Mouse (Mus musculus): ENCODE measurements at regions not wholly inside any gene's neighbourhood (a gene's known extent, or its start where the extent isn't known, plus 50 kb on each side); places are given as distances from the start of the nearest gene placed in this dataset.

DNA sequence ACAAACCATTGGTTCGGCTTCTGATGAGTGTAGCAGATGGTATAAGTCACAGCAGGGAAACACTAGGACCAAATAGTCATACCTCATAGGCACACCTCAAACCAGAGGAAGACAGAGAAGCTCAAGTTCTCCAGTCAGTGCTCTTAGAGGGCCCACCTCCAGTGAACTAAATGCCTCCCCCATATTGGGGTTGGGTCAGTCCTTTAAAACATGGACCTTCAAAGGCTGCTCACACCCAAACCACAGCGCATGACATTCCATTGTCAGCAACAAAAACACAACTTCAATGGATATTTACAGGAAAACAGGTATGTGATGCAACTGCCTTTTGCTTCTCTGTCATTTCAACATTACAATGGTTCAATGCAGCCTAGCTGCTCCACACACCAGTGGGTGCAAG is 65.1 kb upstream of the Ttc29 start:
- DNase-seq (ENCODE audit: low spot score) = no peak

DNA sequence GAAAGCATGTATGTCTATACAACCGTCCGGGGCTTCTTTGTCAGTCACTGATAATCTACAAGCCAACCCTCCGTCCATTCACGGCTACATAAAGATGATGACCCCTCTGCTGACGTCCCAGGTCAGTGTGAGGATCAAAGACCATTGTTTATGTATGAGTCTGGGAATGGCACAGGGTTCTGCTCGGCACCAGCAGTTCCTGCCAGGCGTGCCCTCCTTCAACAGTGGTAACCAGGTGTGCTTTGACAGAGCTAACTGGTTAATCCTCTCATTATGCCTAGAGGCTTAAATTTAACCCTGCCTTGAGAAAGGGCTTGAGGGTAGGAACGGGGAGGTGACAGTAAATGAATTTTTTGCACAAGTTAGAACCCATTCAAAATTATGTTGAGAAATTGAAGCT is 58.2 kb upstream of the Ttc29 start:
- no peak for DNase-seq (ENCODE audit: low spot score)

DNA sequence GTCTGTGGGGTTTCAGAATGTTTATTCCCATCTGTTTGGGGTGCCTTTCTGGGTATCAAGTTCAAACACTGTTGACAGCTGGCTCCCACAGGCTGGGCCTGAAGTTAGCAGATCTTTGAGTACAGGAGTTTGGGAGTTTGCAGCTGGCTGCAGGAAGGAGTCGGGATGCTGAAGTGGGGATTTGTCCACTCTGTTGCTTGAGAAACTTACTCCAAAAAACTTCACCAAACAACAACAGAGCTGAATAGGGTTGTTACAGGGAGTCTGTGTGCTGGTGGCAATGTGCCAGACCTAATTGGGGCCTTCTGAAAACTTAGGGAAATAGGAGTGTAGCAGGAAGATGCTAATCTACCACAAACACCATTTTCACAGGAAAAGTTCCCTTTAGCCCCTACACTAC is 51.1 kb upstream of the Ttc29 start:
- peak; percentile 19 for DNase-seq (ENCODE audit: low spot score)

DNA sequence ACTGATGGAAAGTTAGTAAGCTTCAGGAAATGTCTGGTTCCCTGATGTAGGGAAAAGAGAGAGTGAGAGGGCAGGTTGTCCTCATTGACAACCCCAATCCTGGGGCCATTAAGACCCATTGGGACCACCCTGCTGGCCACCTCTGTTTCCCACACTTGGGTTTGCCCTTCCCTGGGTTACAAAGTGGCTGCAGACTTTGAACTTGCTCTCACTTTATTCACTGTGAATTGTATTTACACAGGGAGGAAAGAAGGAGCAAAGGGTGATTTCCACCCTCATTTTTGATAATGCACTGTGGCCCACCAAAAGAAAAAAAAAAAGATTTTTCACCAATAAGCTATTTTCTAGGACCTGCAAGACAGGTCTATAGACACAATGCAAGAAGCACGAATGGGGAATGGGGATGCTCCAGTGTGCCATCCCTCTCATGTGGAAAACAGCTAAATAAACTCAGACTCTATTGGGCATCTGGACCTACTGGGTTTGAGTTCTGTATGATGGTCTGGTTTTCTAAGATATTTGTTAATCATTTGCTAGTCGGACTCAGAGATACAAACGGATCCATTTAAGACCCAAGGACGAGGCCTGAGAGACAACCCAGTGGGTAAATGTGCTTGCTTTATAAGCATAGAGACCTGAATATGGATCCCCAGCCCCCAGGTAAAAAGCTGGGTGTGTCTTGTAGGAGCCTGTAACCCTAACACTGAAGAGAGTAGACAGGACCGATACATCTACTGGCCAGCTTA is 50.2 kb upstream of the Ttc29 start:
- no peak for DNase-seq (ENCODE audit: low spot score)

All from layer of hippocampus, adult 11-12 months (tissue).